Mouse (Mus musculus): Measurements from ENCODE around the gene Ewsr1. TPM values are rescaled to one million over a fixed set of nuclear protein-coding genes. Genes with fewer than 3 reads are reported as not detected.

The Ewsr1 gene
- total RNA-seq, 4 experiments from 2014 or later: 74.3 to 111 (median 95.2) TPM

Small RNAs within 50 kb of the gene (microRNA-seq; reads per million reads assigned to microRNA genes)
- gene Gm47296: not detected

Other genes starting within 250 kb of the Ewsr1 start
- gene Nf2, start 249.7 kb downstream of the Ewsr1 start, total RNA-seq (2022): 10 to 100 TPM; 75.5 to 80.0 (median 78.3) TPM
- gene Nipsnap1, start 225.3 kb downstream of the Ewsr1 start, total RNA-seq (2022): 1 to 10 TPM in 1 of 4 experiments, under 1 TPM in 3; 0.52 to 1.1 (median 0.82) TPM
- gene Thoc5, start 203.9 kb downstream of the Ewsr1 start, total RNA-seq (2022): 10 to 100 TPM; 14.9 to 19.8 (median 16.2) TPM
- not detected for gene Nefh, start 151.2 kb downstream of the Ewsr1 start, total RNA-seq (2022)
- gene Ap1b1, start 112.4 kb downstream of the Ewsr1 start, total RNA-seq (2022): 10 to 100 TPM; 44.3 to 62.4 (median 54.2) TPM
- 1 to 10 TPM; 3.3 to 7.8 (median 5.8) TPM for gene Rasl10a, start 41.1 kb downstream of the Ewsr1 start, total RNA-seq (2022)
- gene Gas2l1, start 33.9 kb downstream of the Ewsr1 start, total RNA-seq (2022): 10 to 100 TPM; 13.8 to 18.1 (median 15.6) TPM
- gene Rhbdd3, start 340 bp downstream of the Ewsr1 start, total RNA-seq (2022): 10 to 100 TPM; 26.7 to 27.7 (median 27.3) TPM
- 1 to 10 TPM in 1 of 4 experiments, under 1 TPM in 3; 0.73 to 2.0 (median 0.90) TPM for gene Emid1, start 53.0 kb upstream of the Ewsr1 start, total RNA-seq (2022)
- 100 to 1,000 TPM in 2 of 4 experiments, 10 to 100 TPM in 2; 86.5 to 107 (median 100) TPM for gene Kremen1, start 162.3 kb upstream of the Ewsr1 start, total RNA-seq (2022)

Measured in heart, adult 8-10 months (tissue).